In genomic region chr2:129408476-129408875, GRCm38 (mm10) we compare ENCODE assay signal across 8 mouse cellular contexts. TPM values are rescaled to one million over a fixed set of nuclear protein-coding genes. Genes with fewer than 3 reads are reported as not detected.
DNase-seq lines count a peak whose midpoint lies in the region; ATAC-seq and TF ChIP-seq lines count a peak whose summit lies in the region.

No protein-coding gene starts in this region.

- TF ChIP-seq CTCF in bone marrow macrophage, adult 2 months (IDR thresholded peaks at IDR 0.05; ENCODE audit: low read depth, low read length): peak; percentile 90

- no peak overlapping the region for H3K4me3 ChIP-seq in bone marrow macrophage, adult 2 months (ENCODE audit: insufficient read depth, low read length)
- no peak overlapping the region for H3K4me3 ChIP-seq in heart, embryonic 12.5 days
- H3K4me3 ChIP-seq in lung, embryonic 16.5 days (ENCODE audit: low read length): no peak overlapping the region

- H3K36me3 ChIP-seq in heart, embryonic 12.5 days: no peaks in the 10 kb centered on the region
- H3K36me3 ChIP-seq in lung, embryonic 16.5 days (ENCODE audit: control insufficient read depth, insufficient read depth, low read length): no peaks in the 10 kb centered on the region

- H3K27me3 ChIP-seq in heart, embryonic 12.5 days (replicated peaks): no peaks in the 10 kb centered on the region; the same call in 1 of the 2 replicates
- no peaks in the 10 kb centered on the region for H3K27me3 ChIP-seq in lung, embryonic 16.5 days (ENCODE audit: control insufficient read depth, insufficient read depth, low read depth, low read length)

- no peak overlapping the region for H3K4me2 ChIP-seq in heart, embryonic 12.5 days
- H3K4me2 ChIP-seq in lung, embryonic 16.5 days (ENCODE audit: low read depth, low read length): 0 out of 2 replicates have a peak overlapping the region, but pooled peaks have one; percentile 17

- H3K27ac ChIP-seq in bone marrow macrophage, adult 2 months (ENCODE audit: insufficient read depth, low read depth, low read length): no peak overlapping the region
- no peak overlapping the region for H3K27ac ChIP-seq in heart, embryonic 12.5 days (ENCODE audit: poor library complexity, severe bottlenecking)
- no peak overlapping the region for H3K27ac ChIP-seq in lung, embryonic 16.5 days (ENCODE audit: low read length)

- no peaks in the 10 kb centered on the region for H3K9me3 ChIP-seq in heart, embryonic 12.5 days (replicated peaks)
- no peaks in the 10 kb centered on the region for H3K9me3 ChIP-seq in lung, embryonic 16.5 days (ENCODE audit: control insufficient read depth, low read length)

- 17% methylated on average over 18 of the region's 18 CpGs for WGBS in heart, embryonic 12.5 days
- 15% methylated on average over 18 of the region's 18 CpGs for WGBS in lung, embryonic 16.5 days

- H3K9ac ChIP-seq in heart, embryonic 12.5 days: no peak overlapping the region
- H3K9ac ChIP-seq in lung, embryonic 16.5 days (ENCODE audit: low read length): no peak overlapping the region

- H3K4me1 ChIP-seq in bone marrow macrophage, adult 2 months (ENCODE audit: control insufficient read depth, insufficient read depth, low read length): peaks cover 4% of the 10 kb centered on the region; the same call in 1 of the 2 replicates
- 0 out of 2 replicates have a peak, but pooled peaks cover 3% of the 10 kb centered on the region for H3K4me1 ChIP-seq in heart, embryonic 12.5 days (replicated peaks)
- H3K4me1 ChIP-seq in lung, embryonic 16.5 days (replicated peaks; ENCODE audit: control insufficient read depth, insufficient read depth, low read length): no peaks in the 10 kb centered on the region

- DNase-seq in layer of hippocampus, adult 11-12 months (ENCODE audit: low spot score): peak; percentile 84
- DNase-seq in ovary, postnatal 10 days (ENCODE audit: low spot score): peak; percentile 15
- DNase-seq in thymus, postnatal 14 days: peak; percentile 58

- TF ChIP-seq POLR2A in bone marrow macrophage, adult 2 months (IDR thresholded peaks at IDR 0.05; ENCODE audit: borderline replicate concordance, low read depth, low read length): no peak

- ATAC-seq in CD4-positive, CD25-positive, alpha-beta regulatory T cell, adult 4 months: peak; percentile 47
- peak; percentile 66; the same call in 1 of the 2 replicates for ATAC-seq in erythroblast, adult 5-6 weeks (replicated peaks; ENCODE audit: low FRiP score, poor library complexity, severe bottlenecking)
- ATAC-seq in heart, embryonic 12.5 days (ENCODE audit: insufficient number of reproducible peaks, low FRiP score): peak; percentile 53; the same call in 1 of the 2 replicates
- 0 out of 2 replicates have a peak, but pooled peaks have one; percentile 71 for ATAC-seq in lung, embryonic 16.5 days (ENCODE audit: low read depth)

RNA-seq across cellular contexts. Expression of gene Il1b, which starts 37.5 kb away (rescaled TPM):
- under 1 TPM in 1 of 2 experiments, not detected in 1; 0.31 TPM for polyA plus RNA-seq in CD4-positive, CD25-positive, alpha-beta regulatory T cell, adult 4 months (2017; shearing (Covaris generic))
- polyA plus RNA-seq in bone marrow macrophage, adult 2 months (2012; ENCODE audit: insufficient read depth, insufficient read length, missing spikeins): 26.0 and 30.4 TPM in 2 replicates
- total RNA-seq in erythroblast, adult 5-6 weeks (2015; ENCODE audit: low replicate concordance): 1.9 and 4.0 TPM in 2 replicates
- 2.4 and 20.9 TPM in 2 replicates for total RNA-seq in erythroblast, adult 5-6 weeks (2017; ENCODE audit: low replicate concordance)
- polyA plus RNA-seq in heart, embryonic 12.5 days (2016; fragmentation: Nextera tagmentation; extraction: Ambion mirVana): 0.17 TPM in 1 of 2 replicates, not detected in the other
- not detected in 2 replicates for polyA plus RNA-seq in lung, embryonic 16.5 days (2015; fragmentation: Nextera tagmentation; extraction: Ambion mirVana)

Comparison
In these comparisons a context has a peak if more than half of its experiments do, and no peak if none do; other contexts are left out.
1. DNase-seq: peak in every context shown above with its lines; median percentile 84 in layer of hippocampus, adult 11-12 months; 58 in thymus, postnatal 14 days; 15 in ovary, postnatal 10 days.
2. RNA of gene Il1b, which starts 37.5 kb away (polyA plus RNA-seq): 26.0 to 30.4 TPM in bone marrow macrophage, adult 2 months; 0.31 TPM in CD4-positive, CD25-positive, alpha-beta regulatory T cell, adult 4 months, 0.17 TPM in heart, embryonic 12.5 days and not detected in lung, embryonic 16.5 days; every median in the first group is over 10 times any median in the second.
3. Peak in every context shown above with its lines, with median percentiles within 50 percentile points of each other: ATAC-seq.